Mouse (Mus musculus): ENCODE measurements around the gene Kxd1. TPM values are rescaled to one million over a fixed set of nuclear protein-coding genes. Genes with fewer than 3 reads are reported as not detected.

Gene Kxd1
- total and polyA plus RNA-seq, 2 experiments = 36.7 to 72.3 TPM

GRCm38 (mm10) chr8:70561357-70561756, 33.6 kb upstream of the Kxd1 start:
- Histone ChIP-seq H3K36me3 (ENCODE audit: control insufficient read depth, insufficient read depth, low read length) (no peaks in the 10 kb centered on the region), H3K9ac (ENCODE audit: low read depth, low read length) (peak overlapping the region; percentile 30; the same call in 1 of the 2 replicates), H3K4me1 (ENCODE audit: control insufficient read depth, insufficient read depth, low read length) (peaks cover 79% of the 10 kb centered on the region), H3K4me3 (ENCODE audit: insufficient read depth, low read depth, low read length) (no peak overlapping the region), H3K27ac (replicated peaks; ENCODE audit: insufficient read depth, low read depth, low read length) (peak overlapping the region; percentile 68), H3K79me2 (ENCODE audit: control insufficient read depth, insufficient read depth, low read length) (peaks cover 57% of the 10 kb centered on the region), H3K27me3 (ENCODE audit: control insufficient read depth, insufficient read depth, low read length) (no peaks in the 10 kb centered on the region)
- TF ChIP-seq POLR2A (IDR thresholded peaks at IDR 0.05; ENCODE audit: extremely low read depth, insufficient read depth, low read length) (no peak), CTCF (IDR thresholded peaks at IDR 0.05; ENCODE audit: low read depth, low read length) (no peak)
- 28% methylated on average over 4 of the region's 4 CpGs for WGBS
- DNase-seq (ENCODE audit: extremely low read depth, low read depth, low spot score) = no peak

DNA sequence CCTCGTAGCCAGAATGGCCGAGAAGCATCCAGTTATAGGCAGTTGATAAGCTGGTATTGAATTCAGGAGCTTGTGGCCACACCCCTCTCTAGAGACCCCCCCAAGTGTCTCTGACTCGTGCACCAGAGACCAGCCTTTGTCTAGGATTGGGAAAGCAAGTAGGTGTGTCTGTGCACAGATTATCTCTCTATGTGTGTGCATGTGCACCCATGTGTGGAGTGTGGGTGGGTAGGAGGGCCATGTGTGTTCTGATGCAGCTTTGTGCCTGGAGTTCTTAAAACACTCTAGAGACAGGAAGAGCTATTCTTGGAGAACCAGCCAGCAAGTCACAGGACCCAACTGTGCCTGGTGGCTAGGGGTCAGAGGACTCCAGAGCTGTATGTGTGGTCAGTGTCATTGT, 32.8 kb upstream of the Kxd1 start:
- 58% methylated on average over 3 of the region's 3 CpGs for WGBS
- no peak for DNase-seq (ENCODE audit: extremely low read depth, low read depth, low spot score)
- H3K36me3 ChIP-seq (ENCODE audit: control insufficient read depth, insufficient read depth, low read length) = no peaks in the 10 kb centered on the region
- peaks cover 82% of the 10 kb centered on the region for H3K4me1 ChIP-seq (ENCODE audit: control insufficient read depth, insufficient read depth, low read length)
- no peak overlapping the region for H3K4me3 ChIP-seq (ENCODE audit: insufficient read depth, low read depth, low read length)
- TF ChIP-seq POLR2A (IDR thresholded peaks at IDR 0.05; ENCODE audit: extremely low read depth, insufficient read depth, low read length) (no peak), CTCF (IDR thresholded peaks at IDR 0.05; ENCODE audit: low read depth, low read length) (no peak)
- H3K79me2 ChIP-seq (ENCODE audit: control insufficient read depth, insufficient read depth, low read length) = peaks cover 61% of the 10 kb centered on the region
- no peaks in the 10 kb centered on the region for H3K27me3 ChIP-seq (ENCODE audit: control insufficient read depth, insufficient read depth, low read length)
- peak overlapping the region; percentile 68 for H3K27ac ChIP-seq (replicated peaks; ENCODE audit: insufficient read depth, low read depth, low read length)
- peak overlapping the region; percentile 30; the same call in 1 of the 2 replicates for H3K9ac ChIP-seq (ENCODE audit: low read depth, low read length)

DNA sequence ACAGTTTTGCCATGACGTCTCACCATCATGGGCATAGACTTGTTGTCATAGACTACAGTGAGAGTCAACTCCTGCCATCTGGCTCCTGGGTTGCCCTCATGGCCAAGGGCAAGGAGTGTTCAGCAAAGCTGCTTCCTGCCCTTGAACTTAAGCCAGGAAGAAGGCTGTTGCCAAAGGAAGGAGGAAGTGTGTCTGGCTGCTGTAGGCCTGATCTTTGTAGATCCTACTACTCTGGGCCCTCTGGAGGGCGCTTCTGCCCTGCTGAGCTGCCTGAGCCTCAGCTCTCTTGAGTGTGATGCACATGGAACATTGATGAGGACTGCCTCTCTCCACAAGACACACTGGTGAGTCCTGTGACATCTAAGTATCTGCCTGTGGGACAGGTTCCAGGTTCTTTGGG, 32.3 kb upstream of the Kxd1 start:
- Histone ChIP-seq H3K79me2 (ENCODE audit: control insufficient read depth, insufficient read depth, low read length) (peaks cover 58% of the 10 kb centered on the region), H3K4me1 (ENCODE audit: control insufficient read depth, insufficient read depth, low read length) (peaks cover 79% of the 10 kb centered on the region), H3K27me3 (ENCODE audit: control insufficient read depth, insufficient read depth, low read length) (no peaks in the 10 kb centered on the region), H3K9ac (ENCODE audit: low read depth, low read length) (no peak overlapping the region), H3K27ac (replicated peaks; ENCODE audit: insufficient read depth, low read depth, low read length) (peak overlapping the region; percentile 68), H3K4me3 (ENCODE audit: insufficient read depth, low read depth, low read length) (no peak overlapping the region), H3K36me3 (ENCODE audit: control insufficient read depth, insufficient read depth, low read length) (no peaks in the 10 kb centered on the region)
- TF ChIP-seq CTCF (IDR thresholded peaks at IDR 0.05; ENCODE audit: low read depth, low read length) = peak; percentile 73
- no peak for TF ChIP-seq POLR2A (IDR thresholded peaks at IDR 0.05; ENCODE audit: extremely low read depth, insufficient read depth, low read length)
- WGBS = 41% methylated on average over 2 of the region's 2 CpGs
- DNase-seq (ENCODE audit: extremely low read depth, low read depth, low spot score) = peak; percentile 45

DNA sequence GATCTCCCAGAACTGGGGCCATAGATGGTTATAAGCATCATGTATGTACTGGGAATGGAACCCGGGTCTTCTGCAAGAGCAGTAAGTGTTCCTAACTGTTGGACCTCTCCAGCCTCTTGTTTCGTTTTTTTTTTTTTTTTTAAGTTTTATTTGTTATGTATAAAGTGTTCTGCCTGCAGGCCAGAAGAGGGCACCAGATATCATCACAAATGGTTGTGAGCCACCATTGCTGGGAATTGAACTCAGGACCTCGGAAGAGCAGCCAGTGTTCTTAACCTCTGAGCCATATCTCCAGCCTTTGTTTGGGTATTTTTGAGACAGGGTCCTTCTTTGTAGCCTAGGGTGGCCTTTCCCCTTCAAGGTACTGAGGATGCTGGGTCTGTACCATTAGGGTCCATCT, 31.2 kb upstream of the Kxd1 start:
- DNase-seq (ENCODE audit: extremely low read depth, low read depth, low spot score) = no peak
- H3K9ac ChIP-seq (ENCODE audit: low read depth, low read length) = no peak overlapping the region
- peak overlapping the region; percentile 55 for H3K27ac ChIP-seq (replicated peaks; ENCODE audit: insufficient read depth, low read depth, low read length)
- WGBS = 57% methylated on average over 3 of the region's 3 CpGs
- peaks cover 78% of the 10 kb centered on the region for H3K4me1 ChIP-seq (ENCODE audit: control insufficient read depth, insufficient read depth, low read length)
- H3K79me2 ChIP-seq (ENCODE audit: control insufficient read depth, insufficient read depth, low read length) = peaks cover 49% of the 10 kb centered on the region
- H3K36me3 ChIP-seq (ENCODE audit: control insufficient read depth, insufficient read depth, low read length) = no peaks in the 10 kb centered on the region
- TF ChIP-seq CTCF (IDR thresholded peaks at IDR 0.05; ENCODE audit: low read depth, low read length) = 0 out of 2 replicates have a peak, but pooled peaks have one; percentile 4
- no peak for TF ChIP-seq POLR2A (IDR thresholded peaks at IDR 0.05; ENCODE audit: extremely low read depth, insufficient read depth, low read length)
- H3K27me3 ChIP-seq (ENCODE audit: control insufficient read depth, insufficient read depth, low read length) = no peaks in the 10 kb centered on the region
- no peak overlapping the region for H3K4me3 ChIP-seq (ENCODE audit: insufficient read depth, low read depth, low read length)

GRCm38 (mm10) chr8:70558334-70558733, 30.6 kb upstream of the Kxd1 start:
- 27% methylated on average over 4 of the region's 4 CpGs for WGBS
- 0 out of 2 replicates have a peak, but pooled peaks have one; percentile 23 for TF ChIP-seq CTCF (IDR thresholded peaks at IDR 0.05; ENCODE audit: low read depth, low read length)
- TF ChIP-seq POLR2A (IDR thresholded peaks at IDR 0.05; ENCODE audit: extremely low read depth, insufficient read depth, low read length) = no peak
- Histone ChIP-seq H3K36me3 (ENCODE audit: control insufficient read depth, insufficient read depth, low read length) (no peaks in the 10 kb centered on the region), H3K27ac (replicated peaks; ENCODE audit: insufficient read depth, low read depth, low read length) (peak overlapping the region; percentile 55), H3K4me1 (ENCODE audit: control insufficient read depth, insufficient read depth, low read length) (peaks cover 78% of the 10 kb centered on the region), H3K9ac (ENCODE audit: low read depth, low read length) (peak overlapping the region; percentile 11; the same call in 1 of the 2 replicates), H3K4me3 (ENCODE audit: insufficient read depth, low read depth, low read length) (no peak overlapping the region), H3K27me3 (ENCODE audit: control insufficient read depth, insufficient read depth, low read length) (no peaks in the 10 kb centered on the region), H3K79me2 (ENCODE audit: control insufficient read depth, insufficient read depth, low read length) (peaks cover 49% of the 10 kb centered on the region)
- DNase-seq (ENCODE audit: extremely low read depth, low read depth, low spot score) = peak; percentile 51

DNA sequence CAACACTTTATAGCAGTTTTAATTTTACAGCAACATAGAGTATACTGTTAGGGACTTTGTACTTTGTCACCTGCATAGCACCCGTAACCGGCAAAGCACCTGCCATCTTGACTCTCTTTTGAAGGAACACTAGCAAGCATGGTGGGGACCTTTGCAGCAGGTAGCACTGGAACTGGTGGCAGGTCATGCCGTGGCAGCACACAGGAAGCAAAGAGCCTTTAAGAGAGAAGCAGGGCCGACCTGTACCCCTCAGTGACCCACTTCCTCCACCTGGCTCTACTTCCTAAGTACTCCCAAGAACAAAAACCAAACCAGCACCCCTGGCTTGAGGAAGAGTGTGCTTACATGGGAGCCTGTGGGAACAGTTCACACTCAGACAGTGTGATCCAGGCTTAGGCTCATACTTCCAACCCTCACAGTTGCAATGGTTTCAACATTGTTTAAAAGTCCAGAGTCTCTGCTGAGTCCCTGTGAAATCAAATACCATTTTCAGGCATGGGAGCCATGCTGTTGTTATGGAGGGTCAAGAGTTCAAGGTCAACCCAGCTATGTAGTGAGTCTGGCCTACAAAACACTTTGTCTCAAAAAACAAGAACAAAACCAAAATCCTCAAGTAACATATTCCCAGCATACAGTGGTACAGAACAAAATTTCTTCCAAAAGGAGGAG, 27.5 kb upstream of the Kxd1 start:
- no peaks in the 10 kb centered on the region for H3K27me3 ChIP-seq (ENCODE audit: control insufficient read depth, insufficient read depth, low read length)
- WGBS = 15% methylated on average over 4 of the region's 4 CpGs
- H3K4me1 ChIP-seq (ENCODE audit: control insufficient read depth, insufficient read depth, low read length) = peaks cover 78% of the 10 kb centered on the region
- H3K36me3 ChIP-seq (ENCODE audit: control insufficient read depth, insufficient read depth, low read length) = no peaks in the 10 kb centered on the region
- H3K79me2 ChIP-seq (ENCODE audit: control insufficient read depth, insufficient read depth, low read length) = peaks cover 66% of the 10 kb centered on the region
- DNase-seq (ENCODE audit: extremely low read depth, low read depth, low spot score) = peak; percentile 99
- TF ChIP-seq POLR2A (IDR thresholded peaks at IDR 0.05; ENCODE audit: extremely low read depth, insufficient read depth, low read length) (no peak), CTCF (IDR thresholded peaks at IDR 0.05; ENCODE audit: low read depth, low read length) (no peak)
- peak overlapping the region; percentile 90 for H3K27ac ChIP-seq (replicated peaks; ENCODE audit: insufficient read depth, low read depth, low read length)
- no peak overlapping the region for H3K4me3 ChIP-seq (ENCODE audit: insufficient read depth, low read depth, low read length)
- peak overlapping the region; percentile 3; the same call in 1 of the 2 replicates for H3K9ac ChIP-seq (ENCODE audit: low read depth, low read length)
